Mouse (Mus musculus) cerebellum, adult 2 months (tissue): Measurements from ENCODE around the gene Shcbp1l. TPM values are rescaled to one million over a fixed set of nuclear protein-coding genes. Genes with fewer than 3 reads are reported as not detected.

Experiments used
- DNase-seq, 2 experiments: peaks; one replicate each; pipeline ENCODE4 v3.0.0; 2021
- H3K27ac ChIP-seq: fragments of 200-500 bp; 2 replicates; pipeline ENCODE4 v1.5.1; 2012; ENCODE audit warnings: low read length, control low read depth, inconsistent platforms; ENCODE audit not compliant: insufficient read depth
- H3K27me3 ChIP-seq: fragments of 200-500 bp; 2 replicates; pipeline ENCODE4 v1.6.1; 2012; ENCODE audit warnings: inconsistent platforms, mild to moderate bottlenecking, low read length, moderate library complexity; ENCODE audit not compliant: control insufficient read depth, insufficient read depth
- H3K4me1 ChIP-seq: fragments of 200-500 bp; 2 replicates; pipeline ENCODE4 v1.6.1; 2011; ENCODE audit warnings: low read length; ENCODE audit not compliant: control insufficient read depth, insufficient read depth
- H3K4me3 ChIP-seq: fragments of 200-500 bp; replicated peaks from 2 replicates; pipeline ENCODE3; 2011; ENCODE audit warnings: mild to moderate bottlenecking, low read depth, low read length, control low read depth; ENCODE audit not compliant: insufficient read depth
- CTCF ChIP-seq: fragments of 200-500 bp; IDR thresholded peaks from 2 replicates; pipeline ENCODE4 v1.5.1; 2011; ENCODE audit warnings: low read depth, mild to moderate bottlenecking, control low read depth, low read length, moderate library complexity, borderline replicate concordance; ENCODE audit not compliant: insufficient read depth
- POLR2A ChIP-seq: fragments of 200-500 bp; IDR thresholded peaks from 2 replicates; pipeline ENCODE4 v1.6.1; 2011; ENCODE audit warnings: low read length, control low read depth, borderline replicate concordance; ENCODE audit not compliant: insufficient read depth
- WGBS: fragments of 180-500 bp; shearing (Covaris S2); methylation state at CpG from one replicate; pipeline ENCODE4 v1.1.7; 2018; 5-methylcytosine and 5-hydroxymethylcytosine counted together
- polyA plus RNA-seq: library from polyadenylated mRNA; depleted of rRNA; stranded (reverse); fragments of >200 nt; gene quantifications from 2 replicates; pipeline ENCODE4 v1.2.3, GENCODE M21; 2012; rRNA removed

Shcbp1l gene
- polyA plus RNA-seq, 1 experiment, result 7.0 TPM

- WGBS, result 88% methylated on average over 9 of the region's 9 CpGs
- Histone ChIP-seq H3K27me3 (no peaks in the 10 kb centered on the region), H3K4me1 (no peaks in the 10 kb centered on the region), H3K4me3 (no peak overlapping the region), H3K27ac (no peak overlapping the region)
- DNase-seq, result no peak
- TF ChIP-seq CTCF (no peak), POLR2A (no peak)
Measured at GRCm38 (mm10) chr1:153500030-153500429, 75.1 kb downstream of the Shcbp1l start.

DNA sequence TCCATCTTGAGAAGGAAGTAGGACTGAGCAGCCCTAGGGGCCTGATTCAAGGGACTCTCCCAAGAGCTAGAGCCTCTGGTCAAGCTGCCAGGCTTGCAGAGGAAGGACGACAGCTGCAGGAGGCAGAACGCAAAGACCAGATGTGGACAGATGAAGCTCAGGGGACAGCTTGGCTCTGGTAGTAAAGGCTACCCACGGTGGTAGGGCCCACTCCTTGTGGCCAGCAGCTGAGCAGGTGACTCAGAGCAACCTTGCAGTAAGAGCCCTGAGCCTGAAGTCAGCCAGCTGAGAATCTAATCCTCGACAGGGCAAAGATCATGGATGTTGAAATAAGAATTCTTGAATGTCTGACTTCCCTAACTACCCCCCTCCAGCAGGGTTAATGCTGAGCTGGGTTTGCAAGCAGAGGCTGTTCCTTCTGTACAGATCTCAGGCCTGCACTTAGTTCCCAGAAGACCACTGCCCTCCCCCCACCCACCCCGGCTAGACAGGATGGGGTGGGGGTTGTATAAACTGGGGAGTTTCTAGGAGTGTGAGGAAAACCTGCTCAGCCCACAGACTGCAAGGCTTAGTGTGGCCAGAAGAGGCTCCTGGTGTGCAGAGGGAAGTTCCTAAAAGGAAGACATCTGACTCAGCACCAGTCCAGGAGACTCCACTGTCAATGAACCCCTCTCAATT lies 76.8 kb downstream of the Shcbp1l start:
- no peak overlapping the region for H3K27ac ChIP-seq
- TF ChIP-seq CTCF, result no peak
- TF ChIP-seq POLR2A, result no peak
- WGBS, result 46% methylated on average over 5 of the region's 5 CpGs
- no peak overlapping the region for H3K4me3 ChIP-seq
- DNase-seq, result no peak
- H3K4me1 ChIP-seq, result no peaks in the 10 kb centered on the region
- no peaks in the 10 kb centered on the region for H3K27me3 ChIP-seq

Other genes with a start within 250 kb of the Shcbp1l start
- 1.2 and 1.3 TPM in 2 replicates for gene Lamc2, start 238.7 kb upstream of the Shcbp1l start, polyA plus RNA-seq
- 21.3 and 22.2 TPM in 2 replicates for gene Lamc1, start 92.4 kb upstream of the Shcbp1l start, polyA plus RNA-seq
- 57.5 and 63.0 TPM in 2 replicates for gene Dhx9, start 62.5 kb downstream of the Shcbp1l start, polyA plus RNA-seq
- 2.9 and 3.8 TPM in 2 replicates for gene Npl, start 124.9 kb downstream of the Shcbp1l start, polyA plus RNA-seq
- 371 and 430 TPM in 2 replicates for gene Rgs8, start 227.9 kb downstream of the Shcbp1l start, polyA plus RNA-seq